Mouse (Mus musculus): Measurements from ENCODE around the gene Gm4131.

DNA sequence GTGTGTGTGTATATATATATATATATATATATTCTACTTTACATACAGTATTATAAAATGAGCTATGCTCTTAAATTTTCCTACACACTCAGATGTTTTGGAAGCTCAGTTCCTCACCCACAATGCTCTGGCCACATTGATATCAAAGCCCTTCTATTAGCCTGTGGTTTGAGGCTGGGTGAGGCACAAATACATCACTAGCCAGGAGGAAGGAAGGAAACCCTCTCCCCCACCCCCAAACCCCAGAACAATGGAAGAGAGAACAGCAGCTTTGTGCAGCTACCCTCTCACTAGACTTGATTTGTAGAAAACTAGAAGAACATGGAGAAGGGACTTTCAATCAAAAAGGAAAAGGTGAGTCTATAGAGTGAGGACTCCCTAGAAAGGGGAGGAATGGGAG, 126.7 kb downstream of the Gm4131 start:
- no peak for TF ChIP-seq CTCF (IDR thresholded peaks at IDR 0.05)
- TF ChIP-seq EP300 (IDR thresholded peaks at IDR 0.05), result no peak

Measured in lung, postnatal 0 days (tissue).